Mouse (Mus musculus) heart, postnatal 0 days (tissue): ENCODE measurements around the gene Tas2r137.

Source experiments
- CTCF ChIP-seq: IDR thresholded peaks from 2 replicates; pipeline ENCODE4 v1.5.1; 2016; ENCODE audit warnings: antibody characterized with exemption, control low read depth, low read depth
- EP300 ChIP-seq: IDR thresholded peaks from 2 replicates; pipeline ENCODE4 v1.6.1; 2016; ENCODE audit warnings: antibody characterized with exemption, low read depth

DNA sequence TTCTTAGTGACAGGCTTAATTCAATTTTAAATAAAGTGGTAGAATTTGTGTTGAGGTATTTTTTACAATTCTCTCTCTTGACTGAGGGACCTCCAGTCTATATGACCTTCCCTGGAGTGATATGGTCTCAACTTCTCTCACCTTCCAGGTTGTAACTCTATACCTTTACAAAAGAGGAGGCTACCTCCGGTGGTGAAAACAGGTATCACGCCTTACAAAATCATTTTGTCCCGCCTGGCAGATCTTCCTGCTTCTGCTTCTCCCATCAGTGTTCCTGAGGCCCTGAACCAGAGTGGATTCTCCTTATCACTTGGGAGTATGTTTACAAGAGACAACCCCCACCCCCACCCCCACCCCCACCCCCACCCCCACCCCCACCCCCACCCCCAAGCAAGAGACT, 49.3 kb upstream of the Tas2r137 start:
- TF ChIP-seq CTCF (no peak), EP300 (no peak)
